Mouse (Mus musculus) retina, postnatal 7 days (tissue): Measurements from ENCODE around the gene Zfp553.
"Not testable (repeated sequence)": the region's sequence is repeated elsewhere in the genome, so short reads cannot be mapped to it uniquely, and the experiment has no call there.

ENCODE experiments used
- DNase-seq: peaks from one replicate; pipeline ENCODE4 v3.0.0-alpha.2; 2012; ENCODE audit warnings: low read depth, low spot score

The Zfp553 gene

GRCm38 (mm10) chr7:127233368-127233749 lies 498 bp downstream of the Zfp553 start:
- no peak for DNase-seq

GRCm38 (mm10) chr7:127233765-127234164 lies 904 bp downstream of the Zfp553 start:
- DNase-seq, result no peak

GRCm38 (mm10) chr7:127234777-127235176 lies 1.9 kb downstream of the Zfp553 start:
- DNase-seq, result no peak

- DNase-seq, result no peak
Observed at GRCm38 (mm10) chr7:127243361-127243867, 10.6 kb downstream of the Zfp553 start.

- peak; percentile 81 for DNase-seq
Observed at GRCm38 (mm10) chr7:127243870-127244657, 11.2 kb downstream of the Zfp553 start, which contains the start of gene Zfp771. TSS of gene Zfp771 (plus strand) at chr7:127244274.

GRCm38 (mm10) chr7:127244658-127245510 lies 12.0 kb downstream of the Zfp553 start:
- DNase-seq, result no peak

- DNase-seq, result not testable (repeated sequence)
Observed at GRCm38 (mm10) chr7:127250511-127250910, 17.6 kb downstream of the Zfp553 start.

GRCm38 (mm10) chr7:127252414-127252813 lies 19.6 kb downstream of the Zfp553 start:
- no peak for DNase-seq

- DNase-seq, result no peak
Observed at GRCm38 (mm10) chr7:127253341-127253740, 20.5 kb downstream of the Zfp553 start.

- DNase-seq, result peak; percentile 95
Observed at GRCm38 (mm10) chr7:127253821-127254769, 21.2 kb downstream of the Zfp553 start.

- DNase-seq, result no peak
Observed at GRCm38 (mm10) chr7:127255008-127255407, 22.1 kb downstream of the Zfp553 start.

GRCm38 (mm10) chr7:127255965-127256364 lies 23.1 kb downstream of the Zfp553 start:
- no peak for DNase-seq

- no peak for DNase-seq
Observed at GRCm38 (mm10) chr7:127256518-127256917, 23.7 kb downstream of the Zfp553 start.

- no peak for DNase-seq
Observed at GRCm38 (mm10) chr7:127259186-127259905, 26.5 kb downstream of the Zfp553 start.

- DNase-seq, result peak; percentile 94
Observed at GRCm38 (mm10) chr7:127260309-127261111, 27.6 kb downstream of the Zfp553 start, which contains the start of gene Dctpp1. TSS of gene Dctpp1 (minus strand) at chr7:127260709.

- DNase-seq, result no peak
Observed at GRCm38 (mm10) chr7:127262218-127262961, 29.5 kb downstream of the Zfp553 start.

- no peak for DNase-seq
Observed at GRCm38 (mm10) chr7:127263526-127263925, 30.7 kb downstream of the Zfp553 start.

- DNase-seq, result no peak
Observed at GRCm38 (mm10) chr7:127270256-127270655, 37.4 kb downstream of the Zfp553 start.

- DNase-seq, result no peak
Observed at GRCm38 (mm10) chr7:127270666-127271065, 37.8 kb downstream of the Zfp553 start.
